Mouse (Mus musculus) limb, embryonic 11.5 days (tissue): ENCODE measurements around the gene Ostm1. TPM values are rescaled to one million over a fixed set of nuclear protein-coding genes. Genes with fewer than 3 reads are reported as not detected.

Source experiments
- ATAC-seq: fragments of 200-750 bp; cut with Nextera tagmentation; 2 replicates; pipeline ENCODE4 v1.8.0; 2017; ENCODE audit warnings: low read depth; ENCODE audit not compliant: insufficient number of reproducible peaks, low FRiP score, low TSS enrichment
- DNase-seq: peaks from one replicate; pipeline ENCODE4 v3.0.0-alpha.2; 2015; ENCODE audit warnings: low spot score
- H3K27ac ChIP-seq: fragments of 300-500 bp; sonication (generic); replicated peaks from 2 replicates; pipeline ENCODE4 v1.5.1; 2014; ENCODE audit warnings: low read depth, mild to moderate bottlenecking, low read length
- H3K27me3 ChIP-seq: fragments of 300-500 bp; sonication (generic); 2 replicates; pipeline ENCODE4 v1.6.1; 2014; ENCODE audit warnings: mild to moderate bottlenecking, low read length, mixed read lengths; ENCODE audit not compliant: control insufficient read depth, insufficient read depth
- H3K36me3 ChIP-seq: fragments of 300-500 bp; sonication (generic); 2 replicates; pipeline ENCODE4 v1.6.1; 2014; ENCODE audit warnings: mild to moderate bottlenecking, low read length, moderate library complexity, mixed read lengths; ENCODE audit not compliant: control insufficient read depth, insufficient read depth
- H3K4me1 ChIP-seq: fragments of 300-500 bp; sonication (generic); 2 replicates; pipeline ENCODE4 v1.6.1; 2014; ENCODE audit warnings: low read length, mixed read lengths; ENCODE audit not compliant: control insufficient read depth, insufficient read depth
- H3K4me2 ChIP-seq: fragments of 300-500 bp; sonication (generic); 2 replicates; pipeline ENCODE4 v1.6.1; 2014; ENCODE audit warnings: low read depth, mild to moderate bottlenecking, moderate library complexity; ENCODE audit not compliant: severe bottlenecking
- H3K4me3 ChIP-seq: fragments of 300-500 bp; sonication (generic); 2 replicates; pipeline ENCODE4 v1.5.1; 2014; ENCODE audit warnings: low read depth, low read length
- H3K9ac ChIP-seq: fragments of 300-500 bp; sonication (generic); 2 replicates; pipeline ENCODE4 v1.6.1; 2014; ENCODE audit warnings: mild to moderate bottlenecking, low read length
- H3K9me3 ChIP-seq: fragments of 300-500 bp; sonication (generic); 2 replicates; pipeline ENCODE4 v1.6.1; 2016; ENCODE audit warnings: low read length; ENCODE audit not compliant: control insufficient read depth
- WGBS: fragments of 180-500 bp; shearing (Covaris S2); extraction: QIAGEN DNeasy Blood & Tissue Kit; methylation state at CpG from one replicate; pipeline ENCODE4 v1.1.7; 2014; 5-methylcytosine and 5-hydroxymethylcytosine counted together
- polyA plus RNA-seq: library from polyadenylated mRNA; unstranded; fragments of >200 nt; fragmentation: Nextera tagmentation; extraction: Ambion mirVana; gene quantifications from 2 replicates; pipeline ENCODE4 v1.2.1, GENCODE M21; 2014

Gene Ostm1
- polyA plus RNA-seq, 1 experiment from 2014 or later = 8.0 TPM

GRCm38 (mm10) chr10:42690233-42691028 is 106.8 kb downstream of the Ostm1 start:
- 75% methylated on average over 17 of the region's 17 CpGs for WGBS
- no peak overlapping the region for H3K4me3 ChIP-seq
- no peaks in the 10 kb centered on the region for H3K36me3 ChIP-seq
- H3K4me1 ChIP-seq = 0 out of 2 replicates have a peak, but pooled peaks cover 10% of the 10 kb centered on the region
- no peak overlapping the region for H3K9ac ChIP-seq
- no peak for ATAC-seq
- no peaks in the 10 kb centered on the region for H3K9me3 ChIP-seq
- no peak for DNase-seq
- H3K4me2 ChIP-seq = no peak overlapping the region
- H3K27ac ChIP-seq = 0 out of 2 replicates have a peak overlapping the region, but pooled peaks have one; percentile 4
- no peaks in the 10 kb centered on the region for H3K27me3 ChIP-seq

- Histone ChIP-seq H3K4me3 (no peak overlapping the region), H3K27ac (0 out of 2 replicates have a peak overlapping the region, but pooled peaks have one; percentile 4), H3K4me2 (no peak overlapping the region), H3K36me3 (no peaks in the 10 kb centered on the region), H3K4me1 (0 out of 2 replicates have a peak, but pooled peaks cover 10% of the 10 kb centered on the region), H3K27me3 (no peaks in the 10 kb centered on the region), H3K9ac (no peak overlapping the region), H3K9me3 (no peaks in the 10 kb centered on the region)
- DNase-seq = no peak
- 74% methylated on average over 2 of the region's 2 CpGs for WGBS
- no peak for ATAC-seq
Observed at GRCm38 (mm10) chr10:42691051-42691450, 107.4 kb downstream of the Ostm1 start.

GRCm38 (mm10) chr10:42692095-42692494 is 108.5 kb downstream of the Ostm1 start:
- Histone ChIP-seq H3K27me3 (no peaks in the 10 kb centered on the region), H3K4me3 (no peak overlapping the region), H3K36me3 (no peaks in the 10 kb centered on the region), H3K9ac (no peak overlapping the region), H3K4me1 (0 out of 2 replicates have a peak, but pooled peaks cover 10% of the 10 kb centered on the region), H3K9me3 (no peaks in the 10 kb centered on the region), H3K27ac (no peak overlapping the region), H3K4me2 (0 out of 2 replicates have a peak overlapping the region, but pooled peaks have one; percentile 10)
- ATAC-seq (no peak), DNase-seq (no peak)
- WGBS = 56% methylated on average over 2 of the region's 2 CpGs

- Histone ChIP-seq H3K4me2 (no peak overlapping the region), H3K4me3 (no peak overlapping the region), H3K9ac (no peak overlapping the region), H3K27ac (no peak overlapping the region), H3K9me3 (no peaks in the 10 kb centered on the region), H3K27me3 (no peaks in the 10 kb centered on the region), H3K4me1 (0 out of 2 replicates have a peak, but pooled peaks cover 10% of the 10 kb centered on the region), H3K36me3 (no peaks in the 10 kb centered on the region)
- ATAC-seq = no peak
- no peak for DNase-seq
Observed at GRCm38 (mm10) chr10:42692794-42693193, 109.2 kb downstream of the Ostm1 start.

- ATAC-seq = no peak
- Histone ChIP-seq H3K9ac (no peak overlapping the region), H3K4me3 (no peak overlapping the region), H3K4me2 (no peak overlapping the region), H3K4me1 (0 out of 2 replicates have a peak, but pooled peaks cover 10% of the 10 kb centered on the region), H3K27ac (no peak overlapping the region), H3K9me3 (no peaks in the 10 kb centered on the region), H3K36me3 (no peaks in the 10 kb centered on the region), H3K27me3 (no peaks in the 10 kb centered on the region)
- no peak for DNase-seq
- 71% methylated on average over 2 of the region's 2 CpGs for WGBS
Observed at GRCm38 (mm10) chr10:42693482-42693881, 109.9 kb downstream of the Ostm1 start.

GRCm38 (mm10) chr10:42696361-42696760 is 112.7 kb downstream of the Ostm1 start:
- 91% methylated on average over 13 of the region's 13 CpGs for WGBS
- Histone ChIP-seq H3K27me3 (no peaks in the 10 kb centered on the region), H3K9me3 (no peaks in the 10 kb centered on the region), H3K4me1 (0 out of 2 replicates have a peak, but pooled peaks cover 6% of the 10 kb centered on the region), H3K4me3 (no peak overlapping the region), H3K4me2 (no peak overlapping the region), H3K27ac (no peak overlapping the region), H3K9ac (no peak overlapping the region), H3K36me3 (no peaks in the 10 kb centered on the region)
- ATAC-seq = no peak
- DNase-seq = no peak

GRCm38 (mm10) chr10:42697007-42697406 is 113.4 kb downstream of the Ostm1 start:
- no peak overlapping the region for H3K4me3 ChIP-seq
- DNase-seq = peak; percentile 84
- WGBS = 29% methylated on average over 8 of the region's 8 CpGs
- H3K9me3 ChIP-seq = no peaks in the 10 kb centered on the region
- 0 out of 2 replicates have a peak, but pooled peaks cover 3% of the 10 kb centered on the region for H3K4me1 ChIP-seq
- H3K36me3 ChIP-seq = no peaks in the 10 kb centered on the region
- no peak for ATAC-seq
- H3K27ac ChIP-seq = no peak overlapping the region
- no peak overlapping the region for H3K9ac ChIP-seq
- H3K27me3 ChIP-seq = no peaks in the 10 kb centered on the region
- no peak overlapping the region for H3K4me2 ChIP-seq

- DNase-seq (no peak), ATAC-seq (no peak)
- no peak overlapping the region for H3K27ac ChIP-seq
- no peaks in the 10 kb centered on the region for H3K36me3 ChIP-seq
- H3K4me3 ChIP-seq = no peak overlapping the region
- H3K4me1 ChIP-seq = no peaks in the 10 kb centered on the region
- H3K9ac ChIP-seq = no peak overlapping the region
- H3K9me3 ChIP-seq = no peaks in the 10 kb centered on the region
- 83% methylated on average over 9 of the region's 9 CpGs for WGBS
- no peaks in the 10 kb centered on the region for H3K27me3 ChIP-seq
- H3K4me2 ChIP-seq = no peak overlapping the region
Observed at GRCm38 (mm10) chr10:42698375-42698774, 114.8 kb downstream of the Ostm1 start.
